Mouse (Mus musculus) cerebellum, adult 2 months (tissue): Measurements from ENCODE around the gene B4galt2. TPM values are rescaled to one million over a fixed set of nuclear protein-coding genes. Genes with fewer than 3 reads are reported as not detected.

Experiments
- DNase-seq, 2 experiments: peaks; one replicate each; pipeline ENCODE4 v3.0.0; 2021
- H3K27ac ChIP-seq: fragments of 200-500 bp; 2 replicates; pipeline ENCODE4 v1.5.1; 2012; ENCODE audit warnings: low read length, control low read depth, inconsistent platforms; ENCODE audit not compliant: insufficient read depth
- H3K27me3 ChIP-seq: fragments of 200-500 bp; 2 replicates; pipeline ENCODE4 v1.6.1; 2012; ENCODE audit warnings: inconsistent platforms, mild to moderate bottlenecking, low read length, moderate library complexity; ENCODE audit not compliant: control insufficient read depth, insufficient read depth
- H3K4me1 ChIP-seq: fragments of 200-500 bp; 2 replicates; pipeline ENCODE4 v1.6.1; 2011; ENCODE audit warnings: low read length; ENCODE audit not compliant: control insufficient read depth, insufficient read depth
- H3K4me3 ChIP-seq: fragments of 200-500 bp; replicated peaks from 2 replicates; pipeline ENCODE3; 2011; ENCODE audit warnings: mild to moderate bottlenecking, low read depth, low read length, control low read depth; ENCODE audit not compliant: insufficient read depth
- CTCF ChIP-seq: fragments of 200-500 bp; IDR thresholded peaks from 2 replicates; pipeline ENCODE4 v1.5.1; 2011; ENCODE audit warnings: low read depth, mild to moderate bottlenecking, control low read depth, low read length, moderate library complexity, borderline replicate concordance; ENCODE audit not compliant: insufficient read depth
- POLR2A ChIP-seq: fragments of 200-500 bp; IDR thresholded peaks from 2 replicates; pipeline ENCODE4 v1.6.1; 2011; ENCODE audit warnings: low read length, control low read depth, borderline replicate concordance; ENCODE audit not compliant: insufficient read depth
- WGBS: fragments of 180-500 bp; shearing (Covaris S2); methylation state at CpG from one replicate; pipeline ENCODE4 v1.1.7; 2018; 5-methylcytosine and 5-hydroxymethylcytosine counted together
- polyA plus RNA-seq: library from polyadenylated mRNA; depleted of rRNA; stranded (reverse); fragments of >200 nt; gene quantifications from 2 replicates; pipeline ENCODE4 v1.2.3, GENCODE M21; 2012

Gene B4galt2
- polyA plus RNA-seq, 1 experiment: 42.0 TPM

DNA sequence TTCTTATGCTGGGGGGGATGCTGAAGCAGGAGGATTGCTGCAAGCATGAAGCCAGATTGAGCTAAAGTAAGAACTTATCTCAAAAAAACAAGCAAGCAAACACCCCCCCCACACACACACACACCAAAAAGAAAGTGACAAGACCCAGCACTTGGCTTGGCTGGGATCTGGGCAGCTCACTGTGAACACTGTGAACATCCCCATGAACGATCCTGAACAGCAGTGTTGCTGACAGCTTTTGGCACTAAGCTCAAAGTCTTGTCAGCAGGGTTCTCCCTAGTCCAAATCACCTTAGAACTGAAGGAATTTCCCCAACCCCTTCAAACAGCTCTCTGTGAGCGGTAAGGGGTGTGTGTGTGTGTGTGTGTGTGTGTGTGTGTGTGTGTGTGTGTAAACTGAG is 40.2 kb upstream of the B4galt2 start:
- no peaks in the 10 kb centered on the region for H3K27me3 ChIP-seq
- TF ChIP-seq CTCF: no peak
- H3K4me1 ChIP-seq: no peaks in the 10 kb centered on the region
- H3K27ac ChIP-seq: no peak overlapping the region
- H3K4me3 ChIP-seq: no peak overlapping the region
- WGBS: 28% methylated on average over 2 of the region's 2 CpGs
- no peak for DNase-seq

DNA sequence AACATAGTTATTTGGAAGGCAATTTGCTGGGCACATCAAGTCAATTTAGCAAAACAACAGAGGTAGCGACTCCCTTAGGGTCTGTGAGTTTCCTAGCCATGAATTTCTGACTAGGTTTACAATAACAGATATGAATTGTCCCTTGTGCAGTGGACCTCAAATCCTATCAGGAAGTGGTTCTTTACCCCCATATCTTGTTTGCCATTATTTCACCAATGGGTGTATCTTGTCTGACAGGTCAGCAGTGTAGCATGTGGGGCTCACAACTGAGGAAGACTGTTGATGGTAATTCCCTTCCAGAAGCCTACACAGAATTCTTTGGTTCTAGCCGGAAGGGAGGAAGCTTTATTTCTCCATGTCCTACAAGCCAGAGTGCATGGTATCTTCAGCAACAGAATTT is 38.1 kb upstream of the B4galt2 start:
- 93% methylated on average over 2 of the region's 2 CpGs for WGBS
- TF ChIP-seq POLR2A (no peak), CTCF (no peak)
- Histone ChIP-seq H3K4me1 (no peaks in the 10 kb centered on the region), H3K4me3 (no peak overlapping the region), H3K27me3 (no peaks in the 10 kb centered on the region), H3K27ac (no peak overlapping the region)
- DNase-seq: no peak

GRCm38 (mm10) chr4:117918762-117919161 is 35.5 kb upstream of the B4galt2 start:
- no peak for DNase-seq
- TF ChIP-seq POLR2A: no peak
- TF ChIP-seq CTCF: no peak
- no peak overlapping the region for H3K4me3 ChIP-seq
- no peaks in the 10 kb centered on the region for H3K4me1 ChIP-seq
- H3K27ac ChIP-seq: no peak overlapping the region
- H3K27me3 ChIP-seq: no peaks in the 10 kb centered on the region
- WGBS: 82% methylated on average over 5 of the region's 5 CpGs

DNA sequence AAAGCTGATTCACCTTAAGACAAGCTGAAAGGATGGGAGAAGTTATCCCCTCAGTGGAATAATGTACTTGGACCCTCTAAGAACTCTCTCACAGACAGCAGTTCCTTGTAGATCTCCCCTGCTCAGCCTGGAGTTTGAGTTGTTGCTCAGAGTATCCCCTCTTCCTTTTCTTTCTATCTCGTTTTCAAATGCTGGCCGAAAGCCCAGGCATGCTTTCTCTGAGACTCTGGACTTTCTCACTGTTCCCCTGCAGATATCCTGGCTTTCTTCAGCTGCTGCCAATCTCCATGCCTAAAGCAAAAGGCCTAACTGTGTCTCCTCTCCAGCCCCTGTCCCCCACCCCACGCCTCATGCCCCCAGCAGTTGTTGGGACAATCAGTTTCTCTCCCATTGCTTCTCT is 35.0 kb upstream of the B4galt2 start:
- Histone ChIP-seq H3K4me1 (no peaks in the 10 kb centered on the region), H3K27ac (no peak overlapping the region), H3K4me3 (no peak overlapping the region), H3K27me3 (no peaks in the 10 kb centered on the region)
- WGBS: 32% methylated on average over 3 of the region's 3 CpGs
- no peak for DNase-seq
- TF ChIP-seq CTCF: no peak
- TF ChIP-seq POLR2A: no peak

DNA sequence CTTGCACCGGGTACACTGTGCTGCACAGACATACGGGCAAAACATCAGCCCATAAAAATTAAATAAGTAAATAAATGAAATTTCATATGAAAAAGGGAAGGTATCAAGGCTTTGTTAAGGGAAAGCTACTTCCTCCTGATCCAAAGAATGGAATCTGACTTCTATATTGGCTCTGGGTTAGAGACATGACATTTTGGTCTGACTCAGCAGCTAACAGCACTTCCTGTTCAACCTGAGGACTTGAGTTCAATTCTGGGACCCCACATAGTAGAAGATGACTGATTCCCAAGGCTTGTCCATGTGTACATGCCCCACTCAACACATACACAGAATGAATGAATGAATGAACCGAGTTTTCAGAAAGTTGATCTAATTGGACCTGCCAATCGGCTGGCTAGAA is 34.6 kb upstream of the B4galt2 start:
- DNase-seq: no peak
- TF ChIP-seq POLR2A: no peak
- Histone ChIP-seq H3K4me1 (no peaks in the 10 kb centered on the region), H3K4me3 (no peak overlapping the region), H3K27ac (no peak overlapping the region), H3K27me3 (no peaks in the 10 kb centered on the region)
- WGBS: 94% methylated on average over 4 of the region's 4 CpGs

GRCm38 (mm10) chr4:117917402-117917801 is 34.1 kb upstream of the B4galt2 start:
- H3K27me3 ChIP-seq: no peaks in the 10 kb centered on the region
- H3K27ac ChIP-seq: no peak overlapping the region
- TF ChIP-seq CTCF (no peak), POLR2A (no peak)
- WGBS: 90% methylated on average over 4 of the region's 4 CpGs
- H3K4me3 ChIP-seq: no peak overlapping the region
- no peak for DNase-seq
- no peaks in the 10 kb centered on the region; the same call in 1 of the 2 replicates for H3K4me1 ChIP-seq

DNA sequence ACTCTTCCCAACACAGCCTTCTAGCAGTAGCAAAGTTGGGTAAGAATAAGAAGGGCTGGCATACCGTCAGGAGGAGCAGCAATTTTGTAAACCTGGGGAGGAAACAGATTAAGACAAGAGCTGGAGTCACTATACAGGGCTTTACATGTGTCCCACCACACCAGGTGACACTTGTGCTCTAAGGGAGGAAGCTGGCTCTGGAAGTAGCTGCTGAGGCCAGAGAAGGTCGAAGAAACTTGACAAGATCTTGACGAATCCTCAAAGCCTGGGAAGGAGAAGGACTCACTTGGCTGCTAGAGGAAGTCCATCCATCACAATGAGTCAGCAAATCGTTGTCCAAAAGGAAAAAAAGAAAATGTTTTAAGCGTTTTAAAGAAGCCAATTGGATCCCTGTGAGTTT is 33.1 kb upstream of the B4galt2 start:
- Histone ChIP-seq H3K27ac (no peak overlapping the region), H3K4me1 (peaks cover 10% of the 10 kb centered on the region), H3K27me3 (no peaks in the 10 kb centered on the region), H3K4me3 (no peak overlapping the region)
- DNase-seq: no peak
- TF ChIP-seq POLR2A (no peak), CTCF (no peak)
- WGBS: 86% methylated on average over 5 of the region's 5 CpGs

DNA sequence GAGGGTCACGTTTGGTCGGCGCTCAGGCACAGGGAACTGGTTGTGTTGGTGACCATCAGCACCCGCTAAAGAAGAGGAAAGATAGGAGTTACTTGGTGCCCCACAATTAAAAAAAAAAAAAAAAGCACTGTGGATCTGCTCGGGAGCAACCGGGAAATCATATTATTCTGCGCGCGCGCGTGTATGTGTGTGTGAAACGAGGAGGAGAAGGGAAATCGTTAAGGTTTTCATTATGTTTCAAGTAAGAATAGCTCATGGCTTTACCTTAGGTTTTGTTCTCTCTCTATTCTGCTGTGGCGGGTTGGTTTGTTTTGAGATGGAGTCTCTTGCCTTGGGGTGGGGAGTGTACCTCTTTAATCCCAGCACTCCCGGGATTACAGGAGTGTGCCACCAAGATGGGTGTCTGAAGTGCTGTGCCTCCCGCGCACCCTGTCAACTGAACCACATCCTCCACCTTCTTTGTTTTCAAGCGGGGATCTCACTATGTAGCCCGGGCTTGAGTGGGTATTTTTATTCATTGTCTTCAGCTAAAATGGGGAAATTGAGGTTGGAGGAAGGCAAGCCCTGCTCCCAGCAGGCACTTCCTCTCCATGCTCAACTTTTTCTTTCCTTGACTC is 32.3 kb upstream of the B4galt2 start:
- Histone ChIP-seq H3K4me3 (peak overlapping the region; percentile 98), H3K27me3 (no peaks in the 10 kb centered on the region), H3K27ac (peak overlapping the region; percentile 92; the same call in 1 of the 2 replicates), H3K4me1 (peaks cover 16% of the 10 kb centered on the region)
- no peak for DNase-seq
- TF ChIP-seq CTCF (no peak), POLR2A (no peak)
- 1% methylated on average over 19 of the region's 19 CpGs for WGBS
